Mouse (Mus musculus) layer of hippocampus, adult 9-10 months (tissue): ENCODE measurements around the gene Naf1.

Experiments
- DNase-seq: peaks from one replicate; pipeline ENCODE4 v3.0.0; 2022; ENCODE audit warnings: low spot score

The Naf1 gene

DNA sequence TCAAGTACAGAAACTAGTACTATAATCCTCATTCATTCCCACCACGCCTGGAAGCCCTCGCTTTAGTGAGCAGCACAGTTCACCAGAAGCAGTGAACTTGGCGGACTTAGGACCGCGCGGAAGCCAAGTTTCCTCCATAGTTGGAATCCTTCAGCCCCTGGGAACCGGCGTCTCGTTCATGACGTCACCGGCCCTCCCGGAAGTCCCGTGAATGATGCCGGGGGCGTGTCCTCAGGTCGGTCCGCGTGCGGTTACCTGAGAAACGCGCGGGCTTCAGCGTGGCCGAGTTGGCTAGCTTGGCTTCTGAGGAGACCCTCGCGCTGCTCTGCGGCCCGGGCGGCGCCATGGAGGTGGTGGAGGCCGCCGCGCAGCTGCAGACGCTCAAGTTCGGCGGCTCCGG is at the start of gene Naf1:
Gene Naf1 (plus strand): TSS at position 195 of the 400 bp plus-strand sequence.
- DNase-seq, result peak; percentile 87

- no peak for DNase-seq
Observed at GRCm38 (mm10) chr8:66860921-66861588, 1.0 kb downstream of the Naf1 start.

GRCm38 (mm10) chr8:66861589-66862500 is 1.8 kb downstream of the Naf1 start:
- no peak for DNase-seq

DNA sequence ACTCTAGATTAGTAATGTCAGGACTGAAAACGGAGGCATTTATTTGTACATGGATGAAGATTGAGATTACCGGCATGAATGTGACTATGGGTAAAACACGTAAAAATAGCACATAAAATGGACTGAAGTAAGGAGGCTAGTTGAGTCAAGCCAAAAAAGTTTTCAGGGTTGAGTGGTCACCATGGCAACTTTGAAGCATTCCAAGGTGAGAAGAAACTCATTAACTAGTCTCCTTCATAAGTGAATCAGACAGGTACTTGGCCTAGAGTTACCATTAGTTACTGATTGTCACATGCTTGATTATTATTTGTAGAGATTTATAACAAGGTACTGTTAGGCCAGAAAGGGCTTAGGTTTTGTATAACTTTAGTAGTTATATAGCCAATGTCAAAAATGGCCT is 3.7 kb downstream of the Naf1 start:
- DNase-seq, result no peak

- no peak for DNase-seq
Observed at GRCm38 (mm10) chr8:66865120-66865519, 5.1 kb downstream of the Naf1 start.

- no peak for DNase-seq
Observed at GRCm38 (mm10) chr8:66867679-66868078, 7.7 kb downstream of the Naf1 start.

DNA sequence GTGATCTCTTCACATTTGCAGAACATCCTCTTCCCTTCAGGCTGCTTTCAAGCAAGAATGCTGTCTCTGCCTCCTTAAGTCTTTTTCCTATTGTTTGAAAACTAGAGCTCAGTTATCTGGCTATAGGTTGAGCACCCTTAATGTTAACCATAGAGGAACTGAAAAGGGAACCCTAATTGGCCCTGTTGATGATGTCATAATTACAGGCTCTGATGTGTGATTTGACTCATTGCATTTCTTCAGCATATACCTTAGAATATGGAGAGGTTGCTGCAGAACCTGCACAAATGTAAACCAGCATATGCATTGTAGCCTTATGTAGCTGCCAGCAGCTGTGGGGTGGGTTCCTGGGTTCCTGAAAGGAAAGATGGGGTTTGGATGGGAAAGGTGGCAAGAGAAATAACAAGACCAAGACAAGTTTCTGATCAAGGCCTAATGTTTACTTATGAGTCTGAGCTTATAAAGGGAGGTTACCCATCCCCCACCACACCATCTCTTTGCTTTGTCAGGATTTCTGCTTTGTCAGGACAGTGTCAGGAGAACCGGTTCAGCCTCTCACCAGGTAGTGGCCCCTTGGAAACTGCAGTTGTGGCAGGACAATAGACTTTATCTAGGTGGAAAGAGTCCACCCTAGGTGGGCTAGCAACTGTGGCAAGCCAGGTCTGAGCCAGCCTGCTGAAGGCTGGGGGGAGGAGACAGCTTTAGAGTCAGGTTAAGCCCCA is 9.4 kb downstream of the Naf1 start:
- no peak for DNase-seq

DNA sequence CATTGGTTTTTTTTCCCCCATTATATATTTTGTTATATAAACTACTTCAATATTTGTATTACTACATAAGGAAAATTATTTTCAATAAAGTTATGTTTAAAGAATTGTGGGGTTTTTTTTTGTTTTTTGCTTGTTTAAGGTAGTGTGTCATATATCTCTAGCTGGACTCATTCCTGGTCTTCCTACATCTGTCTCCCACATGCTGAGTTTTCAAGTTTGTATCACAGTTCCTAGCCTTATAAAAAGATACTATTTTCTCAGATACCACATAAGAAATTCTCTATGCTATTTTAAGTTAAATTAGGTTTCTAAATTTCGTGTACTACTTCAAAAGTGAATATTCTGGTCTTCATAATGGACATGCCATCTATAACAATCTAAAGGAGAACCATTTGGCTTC is 23.8 kb downstream of the Naf1 start:
- no peak for DNase-seq

- DNase-seq, result no peak
Observed at GRCm38 (mm10) chr8:66891879-66892278, 31.9 kb downstream of the Naf1 start.

- no peak for DNase-seq
Observed at GRCm38 (mm10) chr8:66905000-66905399, 45.0 kb downstream of the Naf1 start.

DNA sequence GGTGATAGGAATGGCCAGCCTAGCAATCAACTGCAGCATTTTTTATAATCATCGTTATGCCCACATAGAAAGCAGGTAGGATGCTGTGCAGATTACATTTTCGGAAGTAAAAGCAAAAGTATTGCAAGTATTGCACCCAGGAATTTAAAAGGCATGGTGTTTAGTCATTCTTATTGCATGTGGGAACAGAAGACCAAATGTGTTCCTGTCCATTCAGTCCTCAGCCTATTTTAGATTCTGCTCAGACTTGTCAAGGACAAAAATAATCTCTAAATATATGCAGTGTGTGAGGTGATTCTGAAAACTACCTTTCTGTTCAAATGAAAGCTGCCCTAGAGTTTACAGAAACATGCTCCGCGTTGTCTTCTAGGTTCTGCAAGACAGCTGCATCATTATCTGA is 45.5 kb downstream of the Naf1 start:
- no peak for DNase-seq

DNA sequence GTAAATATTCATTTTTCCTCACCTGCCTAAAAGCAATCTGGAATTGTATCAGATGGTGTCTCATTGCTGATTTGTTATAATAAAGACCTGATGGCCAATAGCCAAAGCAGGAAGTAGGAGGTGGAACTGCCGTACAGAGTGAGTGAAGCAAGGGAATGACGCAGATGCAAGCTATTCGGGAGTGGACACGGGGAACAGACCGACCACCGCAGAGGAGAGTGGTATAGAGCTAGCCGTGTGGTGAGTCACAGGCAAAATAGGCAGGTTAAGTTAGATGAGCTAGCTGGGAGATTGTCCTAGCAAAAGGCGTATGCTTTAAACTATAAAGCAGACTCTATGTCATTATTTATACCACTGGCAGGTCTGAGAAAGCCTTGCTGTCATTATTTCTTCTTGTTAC is 46.1 kb downstream of the Naf1 start:
- DNase-seq, result no peak

DNA sequence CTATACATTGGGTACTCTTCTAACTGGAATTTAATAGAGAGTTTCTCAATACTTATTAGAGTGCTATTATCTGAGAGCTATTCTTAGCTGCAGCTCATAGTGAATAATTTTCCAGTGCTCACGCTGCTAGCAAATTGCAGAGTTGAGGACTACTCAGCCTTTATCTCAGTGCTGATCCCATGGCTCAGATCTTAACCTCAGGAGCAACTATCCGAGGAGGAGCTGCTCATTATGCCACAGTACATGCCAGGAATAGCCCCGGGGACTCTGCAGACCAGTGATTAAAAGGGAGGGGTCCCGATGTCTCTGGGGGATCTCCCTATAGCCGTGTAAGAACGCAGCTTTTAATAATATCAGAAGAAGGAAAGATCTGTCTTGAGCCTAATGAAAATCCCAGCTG is 50.7 kb downstream of the Naf1 start:
- DNase-seq, result no peak

GRCm38 (mm10) chr8:66913616-66914536 is 53.9 kb downstream of the Naf1 start:
- DNase-seq, result no peak

GRCm38 (mm10) chr8:66916056-66916455 is 56.0 kb downstream of the Naf1 start:
- DNase-seq, result no peak

DNA sequence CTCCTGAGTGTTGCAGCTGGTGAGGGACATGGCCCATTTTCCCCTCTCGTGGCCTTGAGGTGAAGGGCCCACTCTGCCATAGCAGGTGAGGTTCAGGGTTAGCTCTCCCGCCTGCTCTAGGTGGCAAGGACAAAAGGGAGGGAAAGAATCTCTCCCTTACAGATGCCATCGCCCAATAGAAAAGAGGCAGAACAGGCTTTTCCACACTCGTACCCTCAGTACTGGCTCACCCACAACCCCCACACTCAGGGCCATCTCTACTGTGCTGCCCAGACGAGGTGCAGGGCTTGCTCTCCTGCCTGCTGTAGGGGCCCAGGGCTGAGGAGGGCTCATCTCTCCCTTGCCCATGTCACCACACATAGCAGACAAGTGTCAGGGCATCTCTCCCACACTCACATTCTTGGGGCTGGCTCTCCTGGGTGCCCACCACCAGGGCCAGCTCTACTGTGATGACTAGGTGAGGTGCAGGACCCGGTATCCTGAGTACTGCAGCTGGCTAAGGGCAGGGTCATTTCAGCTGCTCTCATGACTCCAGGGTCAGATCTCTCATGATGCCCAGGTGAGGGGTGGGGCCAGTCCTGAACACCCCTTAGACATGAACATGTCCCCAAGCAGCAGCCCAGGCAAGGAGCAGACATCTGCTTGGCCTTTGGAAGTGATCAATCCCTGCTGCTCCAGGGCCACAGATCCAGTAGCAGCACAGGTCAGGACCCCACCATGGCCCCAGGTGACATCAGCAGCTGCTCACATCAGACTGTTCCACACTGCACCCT is 57.9 kb downstream of the Naf1 start:
- DNase-seq, result no peak

GRCm38 (mm10) chr8:66918471-66918870 is 58.5 kb downstream of the Naf1 start:
- DNase-seq, result no peak

- DNase-seq, result no peak
Observed at GRCm38 (mm10) chr8:66933746-66934145, 73.7 kb downstream of the Naf1 start.

GRCm38 (mm10) chr8:66936236-66936635 is 76.2 kb downstream of the Naf1 start:
- DNase-seq, result no peak
